Mouse (Mus musculus) MEL-GATA-1-ER (cell line): ENCODE data around the gene Pms1.
"Not testable (repeated sequence)": the region's sequence is repeated elsewhere in the genome, so short reads cannot be mapped to it uniquely, and the experiment has no call there.

Source experiments
- DNase-seq: peaks from one replicate; pipeline ENCODE4 v3.0.0-alpha.2; 2012; ENCODE audit warnings: low read depth; ENCODE audit errors: extremely low read depth

Pms1 gene

GRCm38 (mm10) chr1:53296581-53297383 lies at the start of gene Pms1, which contains the start of the genes Ormdl1 and Gm28778:
Gene Pms1 (minus strand): TSS chr1:53297018.
Gene Ormdl1 (plus strand): TSS chr1:53297095.
Gene Gm28778 (plus strand): TSS chr1:53297111.
- peak; percentile 93 for DNase-seq

- DNase-seq = no peak
Observed at GRCm38 (mm10) chr1:53341071-53341470, 44.3 kb upstream of the Pms1 start.

- DNase-seq = not testable (repeated sequence)
Observed at GRCm38 (mm10) chr1:53337403-53337802, 40.6 kb upstream of the Pms1 start.

- DNase-seq = no peak
Observed at GRCm38 (mm10) chr1:53335465-53335864, 38.6 kb upstream of the Pms1 start.

GRCm38 (mm10) chr1:53333527-53333926 lies 36.7 kb upstream of the Pms1 start:
- DNase-seq = not testable (repeated sequence)

- no peak for DNase-seq
Observed at GRCm38 (mm10) chr1:53324827-53325494, 28.1 kb upstream of the Pms1 start.

GRCm38 (mm10) chr1:53324277-53324676 lies 27.5 kb upstream of the Pms1 start:
- no peak for DNase-seq

GRCm38 (mm10) chr1:53323254-53323653 lies 26.4 kb upstream of the Pms1 start:
- no peak for DNase-seq

GRCm38 (mm10) chr1:53321662-53322344 lies 25.0 kb upstream of the Pms1 start:
- no peak for DNase-seq

- DNase-seq = peak; percentile 81
Observed at GRCm38 (mm10) chr1:53312989-53313967, 16.5 kb upstream of the Pms1 start, which contains the start of gene Osgepl1. Gene Osgepl1 (plus strand): TSS chr1:53313624.

GRCm38 (mm10) chr1:53300506-53300905 lies 3.7 kb upstream of the Pms1 start:
- DNase-seq = no peak

- DNase-seq = no peak
Observed at GRCm38 (mm10) chr1:53291197-53291596, 5.6 kb downstream of the Pms1 start.

GRCm38 (mm10) chr1:53272646-53273045 lies 24.2 kb downstream of the Pms1 start:
- DNase-seq = no peak

GRCm38 (mm10) chr1:53269901-53270300 lies 26.9 kb downstream of the Pms1 start:
- no peak for DNase-seq

- peak; percentile 26 for DNase-seq
Observed at GRCm38 (mm10) chr1:53264958-53265612, 31.7 kb downstream of the Pms1 start.

- no peak for DNase-seq
Observed at GRCm38 (mm10) chr1:53226063-53226462, 70.8 kb downstream of the Pms1 start.

- no peak for DNase-seq
Observed at GRCm38 (mm10) chr1:53225616-53226015, 71.2 kb downstream of the Pms1 start.

GRCm38 (mm10) chr1:53224775-53225174 lies 72.0 kb downstream of the Pms1 start:
- no peak for DNase-seq

GRCm38 (mm10) chr1:53210136-53210535 lies 86.7 kb downstream of the Pms1 start:
- DNase-seq = no peak

GRCm38 (mm10) chr1:53203902-53204301 lies 92.9 kb downstream of the Pms1 start:
- DNase-seq = no peak
